Mouse (Mus musculus) CH12.LX (cell line): Measurements from ENCODE around the gene Sorcs3. TPM values are rescaled to one million over a fixed set of nuclear protein-coding genes. Genes with fewer than 3 reads are reported as not detected.

Experiments
- DNase-seq: peaks from one replicate; pipeline ENCODE4 v3.0.0-alpha.2; 2013; ENCODE audit errors: extremely low read depth
- H3K27ac ChIP-seq: 2 replicates; pipeline ENCODE4 v1.5.1; 2012; ENCODE audit warnings: low read depth, mild to moderate bottlenecking, control low read depth, moderate library complexity; ENCODE audit not compliant: insufficient read depth
- H3K27me3 ChIP-seq: replicated peaks from 2 replicates; pipeline ENCODE3; 2012; ENCODE audit warnings: inconsistent platforms
- H3K36me3 ChIP-seq, 2 experiments: replicated peaks in 1 of 2; 2 replicates each; pipeline versions ENCODE3 to v1.6.1; 2012; ENCODE audit warnings: inconsistent platforms in 1 of 2, low read length in 1 of 2, mild to moderate bottlenecking in 1 of 2, mixed read lengths in 1 of 2, moderate library complexity in 1 of 2; ENCODE audit not compliant: control insufficient read depth in 1 of 2, insufficient read depth in 1 of 2
- H3K4me1 ChIP-seq, 2 experiments: 2 replicates each; pipeline ENCODE4 v1.6.1; 2012; ENCODE audit warnings: inconsistent platforms in 1 of 2, moderate library complexity in 1 of 2; ENCODE audit not compliant: insufficient read depth in 2 of 2, control insufficient read depth in 1 of 2
- H3K4me2 ChIP-seq: 2 replicates; pipeline ENCODE4 v1.6.1; 2012; ENCODE audit warnings: low read depth, mild to moderate bottlenecking, control low read depth; ENCODE audit not compliant: poor library complexity, insufficient read depth, severe bottlenecking
- H3K4me3 ChIP-seq, 3 experiments: fragments of 150-350 bp in 1 of 3; sonication (generic) in 1 of 3; replicated peaks in 1 of 3; 2 replicates each; pipeline versions ENCODE3 to v1.5.1; 2011 to 2012; ENCODE audit warnings: low read depth in 2 of 3, low read length in 2 of 3, mild to moderate bottlenecking in 2 of 3, moderate library complexity in 2 of 3, control low read depth in 1 of 3, improper control_type of control experiment in 1 of 3, inconsistent platforms in 1 of 3, mixed read lengths in 1 of 3; ENCODE audit not compliant: poor library complexity in 1 of 3
- H3K79me2 ChIP-seq: replicated peaks from 2 replicates; pipeline ENCODE4 v1.6.1; 2012; ENCODE audit warnings: mild to moderate bottlenecking, moderate library complexity; ENCODE audit not compliant: control insufficient read depth, poor library complexity, insufficient read depth, severe bottlenecking; ENCODE audit errors: extremely low read depth
- H3K9ac ChIP-seq: 2 replicates; pipeline ENCODE4 v1.6.1; 2012; ENCODE audit warnings: low read depth, mild to moderate bottlenecking, control low read depth, moderate library complexity; ENCODE audit not compliant: insufficient read depth
- H3K9me3 ChIP-seq: replicated peaks from 2 replicates; pipeline ENCODE3; 2012; ENCODE audit warnings: low read length, inconsistent platforms, mixed read lengths
- BHLHE40 ChIP-seq: IDR thresholded peaks from 2 replicates; pipeline ENCODE4 v1.6.1; 2011; ENCODE audit warnings: mild to moderate bottlenecking, low read depth, low read length, improper control_type of control experiment
- CTCF ChIP-seq, 2 experiments: IDR thresholded peaks in 1 of 2; conservative IDR thresholded peaks in 1 of 2; 2 replicates each; pipeline ENCODE4 v1.5.1; 2011 to 2012; ENCODE audit warnings: low read depth in 2 of 2, low read length in 2 of 2, improper control_type of control experiment in 1 of 2, inconsistent platforms in 1 of 2, mild to moderate bottlenecking in 1 of 2, moderate library complexity in 1 of 2
- E2F4 ChIP-seq: IDR thresholded peaks from 2 replicates; pipeline ENCODE4 v1.6.1; 2011; ENCODE audit warnings: low read depth, low read length, improper control_type of control experiment; ENCODE audit not compliant: insufficient replicate concordance
- ELF1 ChIP-seq: IDR thresholded peaks from 2 replicates; pipeline ENCODE4 v1.6.1; 2014; ENCODE audit warnings: low read depth, mild to moderate bottlenecking, inconsistent platforms, low read length, improper control_type of control experiment
- EP300 ChIP-seq: IDR thresholded peaks from 2 replicates; pipeline ENCODE4 v1.6.1; 2011; ENCODE audit warnings: low read length, improper control_type of control experiment
- ETS1 ChIP-seq: conservative IDR thresholded peaks from 2 replicates; pipeline ENCODE4 v1.6.1; 2012; ENCODE audit warnings: low read depth, mild to moderate bottlenecking, inconsistent platforms, low read length, improper control_type of control experiment, moderate library complexity
- IRF4 ChIP-seq: IDR thresholded peaks from 2 replicates; pipeline ENCODE4 v1.6.1; 2014; ENCODE audit warnings: low read depth, mild to moderate bottlenecking, inconsistent platforms, low read length, improper control_type of control experiment
- JUND ChIP-seq: conservative IDR thresholded peaks from 2 replicates; pipeline ENCODE4 v1.6.1; 2011; ENCODE audit warnings: low read depth, low read length, improper control_type of control experiment
- KAT2A ChIP-seq: IDR thresholded peaks from 2 replicates; pipeline ENCODE4 v1.6.1; 2012; ENCODE audit warnings: low read length, improper control_type of control experiment, inconsistent platforms; ENCODE audit not compliant: insufficient replicate concordance
- MAZ ChIP-seq: IDR thresholded peaks from 2 replicates; pipeline ENCODE4 v1.6.1; 2012; ENCODE audit warnings: low read depth, mild to moderate bottlenecking, inconsistent platforms, low read length, improper control_type of control experiment, moderate library complexity
- MEF2A ChIP-seq: IDR thresholded peaks from 2 replicates; pipeline ENCODE4 v1.6.1; 2014; ENCODE audit warnings: low read depth, mild to moderate bottlenecking, inconsistent platforms, low read length, improper control_type of control experiment, borderline replicate concordance
- MXI1 ChIP-seq: IDR thresholded peaks from 2 replicates; pipeline ENCODE4 v1.6.1; 2011; ENCODE audit warnings: mild to moderate bottlenecking, low read depth, low read length, improper control_type of control experiment
- MYC ChIP-seq: IDR thresholded peaks from 2 replicates; pipeline ENCODE4 v1.6.1; 2011; ENCODE audit warnings: low read depth, mild to moderate bottlenecking, improper control_type of control experiment, low read length
- NELFE ChIP-seq: IDR thresholded peaks from 2 replicates; pipeline ENCODE4 v1.6.1; 2011; ENCODE audit warnings: low read depth, low read length, improper control_type of control experiment
- NRF1 ChIP-seq: IDR thresholded peaks from 2 replicates; pipeline ENCODE4 v1.6.1; 2014; ENCODE audit warnings: low read depth, mild to moderate bottlenecking, inconsistent platforms, low read length, improper control_type of control experiment, moderate library complexity
- POLR2A ChIP-seq: IDR thresholded peaks from 2 replicates; pipeline ENCODE4 v1.6.1; 2011; ENCODE audit warnings: low read depth, mild to moderate bottlenecking, improper control_type of control experiment, low read length
- POLR2AphosphoS2 ChIP-seq: IDR thresholded peaks from 2 replicates; pipeline ENCODE4 v1.6.1; 2011; ENCODE audit warnings: low read depth, low read length, improper control_type of control experiment
- SIN3A ChIP-seq: IDR thresholded peaks from 2 replicates; pipeline ENCODE4 v1.6.1; 2012; ENCODE audit warnings: low read length, improper control_type of control experiment, inconsistent platforms
- TCF12 ChIP-seq: IDR thresholded peaks from 2 replicates; pipeline ENCODE4 v1.6.1; 2014; ENCODE audit warnings: low read depth, mild to moderate bottlenecking, inconsistent platforms, low read length, improper control_type of control experiment
- UBTF ChIP-seq: IDR thresholded peaks from 2 replicates; pipeline ENCODE4 v1.6.1; 2012; ENCODE audit warnings: low read depth, mild to moderate bottlenecking, inconsistent platforms, low read length, improper control_type of control experiment, moderate library complexity
- USF1 ChIP-seq: IDR thresholded peaks from 2 replicates; pipeline ENCODE4 v1.6.1; 2014; ENCODE audit warnings: low read depth, mild to moderate bottlenecking, inconsistent platforms, low read length, improper control_type of control experiment
- USF2 ChIP-seq: conservative IDR thresholded peaks from 2 replicates; pipeline ENCODE4 v1.6.1; 2011; ENCODE audit warnings: low read depth, low read length, improper control_type of control experiment
- ZC3H11A ChIP-seq: IDR thresholded peaks from 2 replicates; pipeline ENCODE4 v1.6.1; 2012; ENCODE audit warnings: low read depth, mild to moderate bottlenecking, inconsistent platforms, low read length, improper control_type of control experiment
- ZKSCAN1 ChIP-seq: IDR thresholded peaks from 2 replicates; pipeline ENCODE4 v1.6.1; 2012; ENCODE audit warnings: low read depth, inconsistent platforms, low read length, improper control_type of control experiment, borderline replicate concordance
- ZMIZ1 ChIP-seq: IDR thresholded peaks from 2 replicates; pipeline ENCODE4 v1.6.1; 2012; ENCODE audit warnings: low read depth, mild to moderate bottlenecking, inconsistent platforms, low read length, improper control_type of control experiment
- ZNF384 ChIP-seq: IDR thresholded peaks from 2 replicates; pipeline ENCODE4 v1.6.1; 2012; ENCODE audit warnings: low read depth, low read length, improper control_type of control experiment, inconsistent platforms
- dilution Hi-C: fragments of 300-500 bp; cut with MboI; formaldehyde crosslinking; loops from 2 replicates; pipeline ENCODE4 v1.14.3; 2020; ENCODE audit warnings: low sequenced_read_pairs; ENCODE audit not compliant: extremely low pct_unique_long_range_greater_than_20kb, extremely low pct_ligation_motif_present
- in situ Hi-C: fragments of 300-500 bp; cut with MboI; formaldehyde crosslinking; loops from 3 replicates; pipeline ENCODE4 v1.14.3; 2019; ENCODE audit warnings: low sequenced_read_pairs, low pct_ligation_motif_present, low pct_unique_long_range_greater_than_20kb, mixed read lengths
- polyA plus RNA-seq: library from polyadenylated mRNA; unstranded; fragments of >175 nt; gene quantifications from 2 replicates; pipeline ENCODE4 v1.2.1, GENCODE M21; 2012; ENCODE audit warnings: low read depth; ENCODE audit not compliant: insufficient read length
- total RNA-seq, 2 experiments: library from RNA; depleted of rRNA; stranded (reverse); fragments of 300-350 nt in 1 of 2; fragments of >200 nt in 1 of 2; gene quantifications; 2 replicates each; pipeline ENCODE4 v1.2.3; 2012 to 2014

Sorcs3 gene
- total and polyA plus RNA-seq, 3 experiments = not detected

GRCm38 (mm10) chr19:48244036-48244435, 38.2 kb downstream of the Sorcs3 start:
- no peak overlapping the region for H3K27ac ChIP-seq
- no peak overlapping the region for H3K4me3 ChIP-seq
- DNase-seq = no peak
- H3K4me2 ChIP-seq = no peak overlapping the region
- H3K79me2 ChIP-seq = no peaks in the 10 kb centered on the region
- no peaks in the 10 kb centered on the region for H3K4me1 ChIP-seq
- H3K9me3 ChIP-seq = peaks cover 61% of the 10 kb centered on the region
- no peaks in the 10 kb centered on the region for H3K36me3 ChIP-seq
- TF ChIP-seq ZKSCAN1 = no peak
- TF ChIP-seq ZNF384 = no peak
- no peak for TF ChIP-seq NRF1
- TF ChIP-seq ZC3H11A = no peak
- no peak for TF ChIP-seq POLR2A
- TF ChIP-seq KAT2A = no peak
- TF ChIP-seq MYC = no peak
- no peak for TF ChIP-seq MAZ
- no peak for TF ChIP-seq EP300
- no peak for TF ChIP-seq ETS1
- TF ChIP-seq UBTF = no peak
- no peak for TF ChIP-seq CTCF (conservative IDR thresholded peaks at IDR 0.05 in 1 of 2, IDR thresholded peaks at IDR 0.05 in 1 of 2; ENCODE audit: low read depth in 2 of 2, low read length in 2 of 2)
- no peak for TF ChIP-seq MEF2A
- no peak for TF ChIP-seq USF2
- TF ChIP-seq IRF4 = no peak
- TF ChIP-seq NELFE = no peak
- dilution Hi-C loops (no loop called here), in situ Hi-C loops (no loop called here)
- H3K9ac ChIP-seq = no peak overlapping the region
- H3K27me3 ChIP-seq = no peaks in the 10 kb centered on the region

GRCm38 (mm10) chr19:48259223-48259622, 53.4 kb downstream of the Sorcs3 start:
- Histone ChIP-seq H3K4me2 (no peak overlapping the region), H3K27ac (no peak overlapping the region), H3K27me3 (no peaks in the 10 kb centered on the region), H3K9me3 (peaks cover 97% of the 10 kb centered on the region), H3K4me3 (no peak overlapping the region), H3K4me1 (no peaks in the 10 kb centered on the region), H3K79me2 (no peaks in the 10 kb centered on the region)
- dilution Hi-C loops = no loop called here
- in situ Hi-C loops = no loop called here
- TF ChIP-seq KAT2A (no peak), JUND (no peak), ZMIZ1 (no peak), USF1 (no peak), TCF12 (no peak), ELF1 (no peak), POLR2AphosphoS2 (no peak), USF2 (no peak), BHLHE40 (no peak), ZNF384 (no peak), SIN3A (no peak), ETS1 (no peak), UBTF (no peak), E2F4 (no peak), MXI1 (no peak)
- TF ChIP-seq, all 38 proteins: peak for 0
- Histone ChIP-seq H3K9ac (no peak overlapping the region), H3K36me3 (no peaks in the 10 kb centered on the region)
- DNase-seq = no peak
